Mouse (Mus musculus) liver, adult 2 months (tissue): ENCODE results near the gene Ccdc85b. TPM values are rescaled to one million over a fixed set of nuclear protein-coding genes. Genes with fewer than 3 reads are reported as not detected.

Experiments
- DNase-seq: peaks from one replicate; pipeline ENCODE4 v3.0.0-alpha.2; 2011; ENCODE audit warnings: low read depth, low spot score; ENCODE audit errors: extremely low read depth
- H3K27ac ChIP-seq: fragments of 200-500 bp; replicated peaks from 2 replicates; pipeline ENCODE4 v1.5.1; 2012; ENCODE audit warnings: low read depth, mild to moderate bottlenecking, control low read depth, inconsistent platforms, low read length; ENCODE audit not compliant: insufficient read depth
- H3K27me3 ChIP-seq: fragments of 200-500 bp; 2 replicates; pipeline ENCODE4 v1.6.1; 2012; ENCODE audit warnings: mild to moderate bottlenecking, moderate library complexity, low read length, inconsistent platforms; ENCODE audit not compliant: control insufficient read depth, insufficient read depth
- H3K36me3 ChIP-seq: fragments of 200-500 bp; 2 replicates; pipeline ENCODE4 v1.6.1; 2012; ENCODE audit warnings: low read length, inconsistent platforms; ENCODE audit not compliant: control insufficient read depth, insufficient read depth
- H3K4me1 ChIP-seq: fragments of 200-500 bp; 2 replicates; pipeline ENCODE4 v1.6.1; 2011; ENCODE audit warnings: low read length; ENCODE audit not compliant: control insufficient read depth, insufficient read depth
- H3K4me3 ChIP-seq: fragments of 200-500 bp; 2 replicates; pipeline ENCODE4 v1.5.1; 2011; ENCODE audit warnings: low read depth, mild to moderate bottlenecking, control low read depth, low read length, moderate library complexity; ENCODE audit not compliant: insufficient read depth
- H3K79me2 ChIP-seq: fragments of 200-500 bp; 2 replicates; pipeline ENCODE4 v1.6.1; 2012; ENCODE audit warnings: inconsistent platforms, mild to moderate bottlenecking, low read length, moderate library complexity; ENCODE audit not compliant: control insufficient read depth, insufficient read depth
- H3K9ac ChIP-seq: fragments of 200-500 bp; 2 replicates; pipeline ENCODE4 v1.6.1; 2012; ENCODE audit warnings: low read depth, mild to moderate bottlenecking, control low read depth, inconsistent platforms, low read length
- CTCF ChIP-seq: fragments of 200-500 bp; IDR thresholded peaks from 2 replicates; pipeline ENCODE4 v1.5.1; 2011; ENCODE audit warnings: low read depth, low read length, control low read depth
- POLR2A ChIP-seq: fragments of 200-500 bp; IDR thresholded peaks from 2 replicates; pipeline ENCODE4 v1.6.1; 2011; ENCODE audit warnings: low read length, control low read depth; ENCODE audit not compliant: insufficient read depth; ENCODE audit errors: extremely low read depth
- WGBS: fragments of 180-500 bp; shearing (Covaris S2); methylation state at CpG from one replicate; pipeline ENCODE4 v1.1.7; 2018; 5-methylcytosine and 5-hydroxymethylcytosine counted together
- polyA plus RNA-seq: library from polyadenylated mRNA; depleted of rRNA; stranded (reverse); fragments of >200 nt; gene quantifications from 2 replicates; pipeline ENCODE4 v1.2.3, GENCODE M21; 2012
- total RNA-seq: library from RNA; depleted of rRNA; stranded (reverse); fragments of >200 nt; gene quantifications from 2 replicates; pipeline ENCODE4 v1.2.3, GENCODE M21; 2014

Ccdc85b gene
- total and polyA plus RNA-seq, 2 experiments = 2.6 to 3.3 TPM

DNA sequence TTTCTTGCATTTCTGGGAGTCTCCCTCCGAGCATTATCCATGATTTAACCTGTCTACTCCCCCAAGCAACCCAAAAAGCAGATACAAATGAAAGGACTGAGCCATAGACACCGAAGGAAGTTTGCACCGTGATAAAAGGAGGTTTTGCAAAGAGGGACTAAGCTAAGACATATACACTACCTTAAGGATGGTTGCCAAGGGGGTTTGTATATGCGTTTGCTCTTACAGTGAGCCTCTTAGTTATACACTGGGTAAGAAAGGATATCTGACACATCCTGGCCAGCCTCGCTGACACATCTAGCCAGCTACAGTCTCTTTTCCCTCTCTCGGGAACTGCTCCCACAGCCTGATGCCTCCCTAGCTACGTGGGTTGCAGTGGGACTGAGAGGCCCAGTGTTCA lies 23.7 kb downstream of the Ccdc85b start:
- WGBS = 67% methylated on average over 7 of the region's 7 CpGs
- H3K4me1 ChIP-seq = peaks cover 5% of the 10 kb centered on the region; the same call in 1 of the 2 replicates
- no peak overlapping the region for H3K9ac ChIP-seq
- no peak overlapping the region for H3K4me3 ChIP-seq
- H3K27me3 ChIP-seq = no peaks in the 10 kb centered on the region
- no peaks in the 10 kb centered on the region for H3K79me2 ChIP-seq
- H3K27ac ChIP-seq = no peak overlapping the region
- DNase-seq = no peak
- H3K36me3 ChIP-seq = no peaks in the 10 kb centered on the region
- no peak for TF ChIP-seq POLR2A
- no peak for TF ChIP-seq CTCF

- no peaks in the 10 kb centered on the region for H3K36me3 ChIP-seq
- peak; percentile 47 for TF ChIP-seq CTCF
- TF ChIP-seq POLR2A = no peak
- H3K27ac ChIP-seq = peak overlapping the region; percentile 37
- no peaks in the 10 kb centered on the region for H3K79me2 ChIP-seq
- WGBS = 1% methylated on average over 16 of the region's 16 CpGs
- H3K27me3 ChIP-seq = no peaks in the 10 kb centered on the region
- H3K4me3 ChIP-seq = peak overlapping the region; percentile 45
- peaks cover 5% of the 10 kb centered on the region; the same call in 1 of the 2 replicates for H3K4me1 ChIP-seq
- DNase-seq = peak; percentile 74
- peak overlapping the region; percentile 47 for H3K9ac ChIP-seq
Observed at GRCm38 (mm10) chr19:5432992-5433852, 24.5 kb downstream of the Ccdc85b start.

- TF ChIP-seq CTCF (no peak), POLR2A (no peak)
- Histone ChIP-seq H3K36me3 (no peaks in the 10 kb centered on the region), H3K27me3 (no peaks in the 10 kb centered on the region), H3K4me1 (peaks cover 5% of the 10 kb centered on the region; the same call in 1 of the 2 replicates), H3K27ac (no peak overlapping the region), H3K79me2 (no peaks in the 10 kb centered on the region), H3K9ac (no peak overlapping the region), H3K4me3 (no peak overlapping the region)
- WGBS = 88% methylated on average over 4 of the region's 4 CpGs
- DNase-seq = no peak
Observed at GRCm38 (mm10) chr19:5431911-5432464, 25.7 kb downstream of the Ccdc85b start.

- H3K4me1 ChIP-seq = peaks cover 15% of the 10 kb centered on the region
- TF ChIP-seq CTCF (no peak), POLR2A (no peak)
- H3K27me3 ChIP-seq = no peaks in the 10 kb centered on the region
- DNase-seq = peak; percentile 28
- no peak overlapping the region for H3K27ac ChIP-seq
- 76% methylated on average over 1 of the region's 1 CpGs for WGBS
- no peak overlapping the region for H3K4me3 ChIP-seq
- H3K9ac ChIP-seq = no peak overlapping the region
- H3K79me2 ChIP-seq = peaks cover 10% of the 10 kb centered on the region; the same call in 1 of the 2 replicates
- no peaks in the 10 kb centered on the region for H3K36me3 ChIP-seq
Observed at GRCm38 (mm10) chr19:5430408-5430807, 27.3 kb downstream of the Ccdc85b start.

DNA sequence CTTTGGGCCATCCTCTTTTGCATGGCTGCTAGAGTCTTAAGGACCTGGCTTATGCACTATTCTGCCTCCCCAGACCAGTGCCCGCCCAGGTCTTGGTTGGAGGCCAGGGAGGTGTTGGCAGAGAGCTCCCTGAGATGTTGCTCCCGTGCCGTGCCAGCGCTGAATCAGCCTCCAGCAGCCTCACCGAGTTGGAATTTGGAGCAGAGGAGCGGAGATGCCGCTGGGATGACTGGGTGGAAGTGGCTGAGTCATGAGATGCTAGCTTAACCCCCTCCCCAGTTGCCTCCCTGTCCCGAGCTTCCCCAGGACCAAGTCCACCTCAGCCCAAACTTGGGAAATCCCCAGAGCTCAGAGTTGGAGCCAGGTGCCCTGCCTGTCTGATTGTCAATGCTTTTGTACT lies 27.9 kb downstream of the Ccdc85b start:
- no peak for TF ChIP-seq CTCF
- no peak for TF ChIP-seq POLR2A
- Histone ChIP-seq H3K4me1 (peaks cover 15% of the 10 kb centered on the region), H3K27me3 (no peaks in the 10 kb centered on the region), H3K27ac (no peak overlapping the region), H3K9ac (no peak overlapping the region), H3K36me3 (no peaks in the 10 kb centered on the region), H3K79me2 (peaks cover 14% of the 10 kb centered on the region; the same call in 1 of the 2 replicates), H3K4me3 (no peak overlapping the region)
- DNase-seq = no peak
- WGBS = 13% methylated on average over 8 of the region's 8 CpGs
